Comparison of ENCODE assay signal across 8 mouse cellular contexts in genomic region chr2:153347183-153347781, GRCm38 (mm10). TPM values are rescaled to one million over a fixed set of nuclear protein-coding genes. Genes with fewer than 3 reads are reported as not detected.
DNase-seq lines count a peak whose midpoint lies in the region; ATAC-seq and TF ChIP-seq lines count a peak whose summit lies in the region.

No protein-coding gene starts in this region.

- peaks cover 7% of the 10 kb centered on the region; the same call in 1 of the 2 replicates for H3K4me1 ChIP-seq in cortical plate, adult 2 months (ENCODE audit: control insufficient read depth, insufficient read depth, low read length)
- H3K4me1 ChIP-seq in intestine, embryonic 14.5 days (replicated peaks; ENCODE audit: control insufficient read depth, insufficient read depth, low read length), result peaks cover 38% of the 10 kb centered on the region
- peaks cover 29% of the 10 kb centered on the region for H3K4me1 ChIP-seq in midbrain, embryonic 14.5 days (ENCODE audit: control insufficient read depth, insufficient read depth, low read length)
- H3K4me1 ChIP-seq in thymus, adult 2 months (replicated peaks; ENCODE audit: control insufficient read depth, insufficient read depth, low read length), result peaks cover 2% of the 10 kb centered on the region

- peaks cover 8% of the 10 kb centered on the region for H3K36me3 ChIP-seq in intestine, embryonic 14.5 days (ENCODE audit: control insufficient read depth, insufficient read depth, low read length)
- H3K36me3 ChIP-seq in midbrain, embryonic 14.5 days (ENCODE audit: control insufficient read depth, insufficient read depth, low read length), result 0 out of 2 replicates have a peak, but pooled peaks cover 3% of the 10 kb centered on the region
- peaks cover 3% of the 10 kb centered on the region for H3K36me3 ChIP-seq in thymus, adult 2 months (ENCODE audit: control insufficient read depth, insufficient read depth, low read length)

- no peak overlapping the region for H3K27ac ChIP-seq in cortical plate, adult 2 months (ENCODE audit: insufficient read depth, low read length)
- H3K27ac ChIP-seq in intestine, embryonic 14.5 days (ENCODE audit: low read depth), result peak overlapping the region; percentile 99
- H3K27ac ChIP-seq in midbrain, embryonic 14.5 days (replicated peaks; ENCODE audit: low read depth, low read length), result peak overlapping the region; percentile 96; the same call in 1 of the 2 replicates
- H3K27ac ChIP-seq in thymus, adult 2 months (ENCODE audit: control insufficient read depth, insufficient read depth, low read length), result no peak overlapping the region; the same call in 1 of the 2 replicates

- H3K27me3 ChIP-seq in intestine, embryonic 14.5 days (replicated peaks; ENCODE audit: control insufficient read depth, insufficient read depth, low read length), result no peaks in the 10 kb centered on the region
- H3K27me3 ChIP-seq in midbrain, embryonic 14.5 days (ENCODE audit: control insufficient read depth, insufficient read depth, low read length), result no peaks in the 10 kb centered on the region
- no peaks in the 10 kb centered on the region for H3K27me3 ChIP-seq in thymus, adult 2 months (ENCODE audit: control insufficient read depth, insufficient read depth, low read length)

- no peak for TF ChIP-seq POLR2A in cortical plate, adult 2 months (IDR thresholded peaks at IDR 0.05; ENCODE audit: extremely low read depth, insufficient read depth, low read length)
- TF ChIP-seq POLR2A in thymus, adult 2 months (IDR thresholded peaks at IDR 0.05; ENCODE audit: control insufficient read depth, extremely low read depth, insufficient read depth, low read length, poor library complexity), result no peak

- no peak for ATAC-seq in intestine, embryonic 14.5 days (replicated peaks; ENCODE audit: low FRiP score, low TSS enrichment, low read depth)
- no peak for ATAC-seq in midbrain, embryonic 14.5 days (ENCODE audit: low FRiP score, low TSS enrichment)

- WGBS in intestine, embryonic 14.5 days, result 4% methylated on average over 9 of the region's 9 CpGs
- WGBS in midbrain, embryonic 14.5 days, result 12% methylated on average over 9 of the region's 9 CpGs
- WGBS in thymus, adult 2 months, result 2% methylated on average over 9 of the region's 9 CpGs

- H3K4me3 ChIP-seq in cortical plate, adult 2 months (ENCODE audit: insufficient read depth, low read length), result peak overlapping the region; percentile 66
- H3K4me3 ChIP-seq in intestine, embryonic 14.5 days (ENCODE audit: low read depth, low read length), result peak overlapping the region; percentile 84
- H3K4me3 ChIP-seq in midbrain, embryonic 14.5 days (replicated peaks; ENCODE audit: low read depth, low read length), result peak overlapping the region; percentile 84
- no peak overlapping the region for H3K4me3 ChIP-seq in thymus, adult 2 months (ENCODE audit: control insufficient read depth, insufficient read depth, low read length)

- TF ChIP-seq CTCF in cortical plate, adult 2 months (IDR thresholded peaks at IDR 0.05; ENCODE audit: extremely low read depth, insufficient read depth, low read length), result no peak
- no peak for TF ChIP-seq CTCF in thymus, adult 2 months (IDR thresholded peaks at IDR 0.05; ENCODE audit: borderline replicate concordance, control insufficient read depth, extremely low read depth, insufficient read depth, low read length, poor library complexity)

- peak overlapping the region; percentile 85 for H3K4me2 ChIP-seq in intestine, embryonic 14.5 days (ENCODE audit: low read length)
- H3K4me2 ChIP-seq in midbrain, embryonic 14.5 days (ENCODE audit: low read length), result peak overlapping the region; percentile 82

- H3K9me3 ChIP-seq in intestine, embryonic 14.5 days (ENCODE audit: control insufficient read depth, low read length), result no peaks in the 10 kb centered on the region
- no peaks in the 10 kb centered on the region for H3K9me3 ChIP-seq in midbrain, embryonic 14.5 days (ENCODE audit: control insufficient read depth, low read length)

- DNase-seq in kidney, adult 11 months, result peak; percentile 13
- no peak for DNase-seq in kidney, postnatal 25 days
- no peak for DNase-seq in intestine, embryonic 14.5 days (ENCODE audit: low spot score)
- no peak for DNase-seq in midbrain, embryonic 14.5 days
- DNase-seq in frontal cortex, postnatal 14 days (ENCODE audit: low spot score in 2 of 2), result no peak
- no peak for DNase-seq in ovary, postnatal 10 days (ENCODE audit: low spot score)
- no peak for DNase-seq in thymus, adult 2 months

- H3K9ac ChIP-seq in intestine, embryonic 14.5 days (ENCODE audit: low read length), result peak overlapping the region; percentile 98
- H3K9ac ChIP-seq in midbrain, embryonic 14.5 days (replicated peaks; ENCODE audit: low read length), result peak overlapping the region; percentile 95

RNA-seq across cellular contexts. Expression of gene Asxl1, which starts 1.7 kb away (rescaled TPM):
- 20.1 and 21.9 TPM in 2 replicates for polyA plus RNA-seq in cortical plate, adult 2 months (2012; rRNA removed)
- 15.6 and 17.0 TPM in 2 replicates for polyA plus RNA-seq in intestine, embryonic 14.5 days (2014; fragmentation: Nextera tagmentation; extraction: Ambion mirVana)
- 13.4 and 17.1 TPM in 2 replicates for polyA plus RNA-seq in midbrain, embryonic 14.5 days (2014; fragmentation: Nextera tagmentation; extraction: Ambion mirVana)
- 30.1 and 36.3 TPM in 2 replicates for polyA plus RNA-seq in thymus, adult 2 months (2012; rRNA removed)

RNA-seq across cellular contexts. Expression of gene Kif3b, which starts 56.1 kb away (rescaled TPM):
- polyA plus RNA-seq in cortical plate, adult 2 months (2012; rRNA removed), result 34.3 and 34.6 TPM in 2 replicates
- polyA plus RNA-seq in intestine, embryonic 14.5 days (2014; fragmentation: Nextera tagmentation; extraction: Ambion mirVana), result 5.5 and 6.6 TPM in 2 replicates
- polyA plus RNA-seq in midbrain, embryonic 14.5 days (2014; fragmentation: Nextera tagmentation; extraction: Ambion mirVana), result 17.0 and 18.6 TPM in 2 replicates
- 13.0 and 15.7 TPM in 2 replicates for polyA plus RNA-seq in thymus, adult 2 months (2012; rRNA removed)

Comparison
In these comparisons a context has a peak if more than half of its experiments do, and no peak if none do; other contexts are left out.
1. H3K27ac ChIP-seq: peak in intestine, embryonic 14.5 days (single experiment) and midbrain, embryonic 14.5 days (single experiment); none in cortical plate, adult 2 months (single experiment) and thymus, adult 2 months (single experiment).